Mouse (Mus musculus) CH12.LX (cell line): ENCODE measurements around the gene Pik3r2. TPM values are rescaled to one million over a fixed set of nuclear protein-coding genes. Genes with fewer than 3 reads are reported as not detected.
A peak's percentile ranks its signal among the peaks of the same experiment; 100 is the strongest.

Experiments used
- DNase-seq: peaks from one replicate; pipeline ENCODE4 v3.0.0-alpha.2; 2013; ENCODE audit errors: extremely low read depth
- H3K27ac ChIP-seq: 2 replicates; pipeline ENCODE4 v1.5.1; 2012; ENCODE audit warnings: low read depth, mild to moderate bottlenecking, control low read depth, moderate library complexity; ENCODE audit not compliant: insufficient read depth
- H3K27me3 ChIP-seq: replicated peaks from 2 replicates; pipeline ENCODE3; 2012; ENCODE audit warnings: inconsistent platforms
- H3K36me3 ChIP-seq, 2 experiments: replicated peaks in 1 of 2; 2 replicates each; pipeline versions ENCODE3 to v1.6.1; 2012; ENCODE audit warnings: inconsistent platforms in 1 of 2, low read length in 1 of 2, mild to moderate bottlenecking in 1 of 2, mixed read lengths in 1 of 2, moderate library complexity in 1 of 2; ENCODE audit not compliant: control insufficient read depth in 1 of 2, insufficient read depth in 1 of 2
- H3K4me1 ChIP-seq, 2 experiments: 2 replicates each; pipeline ENCODE4 v1.6.1; 2012; ENCODE audit warnings: inconsistent platforms in 1 of 2, moderate library complexity in 1 of 2; ENCODE audit not compliant: insufficient read depth in 2 of 2, control insufficient read depth in 1 of 2
- H3K4me2 ChIP-seq: 2 replicates; pipeline ENCODE4 v1.6.1; 2012; ENCODE audit warnings: low read depth, mild to moderate bottlenecking, control low read depth; ENCODE audit not compliant: poor library complexity, insufficient read depth, severe bottlenecking
- H3K4me3 ChIP-seq, 3 experiments: fragments of 150-350 bp in 1 of 3; sonication (generic) in 1 of 3; replicated peaks in 1 of 3; 2 replicates each; pipeline versions ENCODE3 to v1.5.1; 2011 to 2012; ENCODE audit warnings: low read depth in 2 of 3, low read length in 2 of 3, mild to moderate bottlenecking in 2 of 3, moderate library complexity in 2 of 3, control low read depth in 1 of 3, improper control_type of control experiment in 1 of 3, inconsistent platforms in 1 of 3, mixed read lengths in 1 of 3; ENCODE audit not compliant: poor library complexity in 1 of 3
- H3K79me2 ChIP-seq: replicated peaks from 2 replicates; pipeline ENCODE4 v1.6.1; 2012; ENCODE audit warnings: mild to moderate bottlenecking, moderate library complexity; ENCODE audit not compliant: control insufficient read depth, poor library complexity, insufficient read depth, severe bottlenecking; ENCODE audit errors: extremely low read depth
- H3K9ac ChIP-seq: 2 replicates; pipeline ENCODE4 v1.6.1; 2012; ENCODE audit warnings: low read depth, mild to moderate bottlenecking, control low read depth, moderate library complexity; ENCODE audit not compliant: insufficient read depth
- H3K9me3 ChIP-seq: replicated peaks from 2 replicates; pipeline ENCODE3; 2012; ENCODE audit warnings: low read length, inconsistent platforms, mixed read lengths
- CHD1 ChIP-seq: IDR thresholded peaks from 2 replicates; pipeline ENCODE4 v1.6.1; 2012; ENCODE audit warnings: low read depth, low read length, improper control_type of control experiment, inconsistent platforms
- CTCF ChIP-seq, 2 experiments: IDR thresholded peaks in 1 of 2; conservative IDR thresholded peaks in 1 of 2; 2 replicates each; pipeline ENCODE4 v1.5.1; 2011 to 2012; ENCODE audit warnings: low read depth in 2 of 2, low read length in 2 of 2, improper control_type of control experiment in 1 of 2, inconsistent platforms in 1 of 2, mild to moderate bottlenecking in 1 of 2, moderate library complexity in 1 of 2
- E2F4 ChIP-seq: IDR thresholded peaks from 2 replicates; pipeline ENCODE4 v1.6.1; 2011; ENCODE audit warnings: low read depth, low read length, improper control_type of control experiment; ENCODE audit not compliant: insufficient replicate concordance
- EP300 ChIP-seq: IDR thresholded peaks from 2 replicates; pipeline ENCODE4 v1.6.1; 2011; ENCODE audit warnings: low read length, improper control_type of control experiment
- ETS1 ChIP-seq: conservative IDR thresholded peaks from 2 replicates; pipeline ENCODE4 v1.6.1; 2012; ENCODE audit warnings: low read depth, mild to moderate bottlenecking, inconsistent platforms, low read length, improper control_type of control experiment, moderate library complexity
- IRF4 ChIP-seq: IDR thresholded peaks from 2 replicates; pipeline ENCODE4 v1.6.1; 2014; ENCODE audit warnings: low read depth, mild to moderate bottlenecking, inconsistent platforms, low read length, improper control_type of control experiment
- JUND ChIP-seq: conservative IDR thresholded peaks from 2 replicates; pipeline ENCODE4 v1.6.1; 2011; ENCODE audit warnings: low read depth, low read length, improper control_type of control experiment
- KAT2A ChIP-seq: IDR thresholded peaks from 2 replicates; pipeline ENCODE4 v1.6.1; 2012; ENCODE audit warnings: low read length, improper control_type of control experiment, inconsistent platforms; ENCODE audit not compliant: insufficient replicate concordance
- MAX ChIP-seq: IDR thresholded peaks from 2 replicates; pipeline ENCODE4 v1.6.1; 2011; ENCODE audit warnings: low read length, improper control_type of control experiment
- MAZ ChIP-seq: IDR thresholded peaks from 2 replicates; pipeline ENCODE4 v1.6.1; 2012; ENCODE audit warnings: low read depth, mild to moderate bottlenecking, inconsistent platforms, low read length, improper control_type of control experiment, moderate library complexity
- MYC ChIP-seq: IDR thresholded peaks from 2 replicates; pipeline ENCODE4 v1.6.1; 2011; ENCODE audit warnings: low read depth, mild to moderate bottlenecking, improper control_type of control experiment, low read length
- NELFE ChIP-seq: IDR thresholded peaks from 2 replicates; pipeline ENCODE4 v1.6.1; 2011; ENCODE audit warnings: low read depth, low read length, improper control_type of control experiment
- POLR2A ChIP-seq: IDR thresholded peaks from 2 replicates; pipeline ENCODE4 v1.6.1; 2011; ENCODE audit warnings: low read depth, mild to moderate bottlenecking, improper control_type of control experiment, low read length
- RAD21 ChIP-seq: IDR thresholded peaks from 2 replicates; pipeline ENCODE4 v1.6.1; 2011; ENCODE audit warnings: low read depth, mild to moderate bottlenecking, low read length, improper control_type of control experiment, moderate library complexity
- RCOR1 ChIP-seq: conservative IDR thresholded peaks from 2 replicates; pipeline ENCODE4 v1.6.1; 2012; ENCODE audit warnings: low read depth, mild to moderate bottlenecking, inconsistent platforms, low read length, improper control_type of control experiment
- SMC3 ChIP-seq: IDR thresholded peaks from 2 replicates; pipeline ENCODE4 v1.6.1; 2011; ENCODE audit warnings: low read depth, low read length, improper control_type of control experiment
- TCF12 ChIP-seq: IDR thresholded peaks from 2 replicates; pipeline ENCODE4 v1.6.1; 2014; ENCODE audit warnings: low read depth, mild to moderate bottlenecking, inconsistent platforms, low read length, improper control_type of control experiment
- USF2 ChIP-seq: conservative IDR thresholded peaks from 2 replicates; pipeline ENCODE4 v1.6.1; 2011; ENCODE audit warnings: low read depth, low read length, improper control_type of control experiment
- ZMIZ1 ChIP-seq: IDR thresholded peaks from 2 replicates; pipeline ENCODE4 v1.6.1; 2012; ENCODE audit warnings: low read depth, mild to moderate bottlenecking, inconsistent platforms, low read length, improper control_type of control experiment
- ZNF384 ChIP-seq: IDR thresholded peaks from 2 replicates; pipeline ENCODE4 v1.6.1; 2012; ENCODE audit warnings: low read depth, low read length, improper control_type of control experiment, inconsistent platforms
- dilution Hi-C: fragments of 300-500 bp; cut with MboI; formaldehyde crosslinking; loops from 2 replicates; pipeline ENCODE4 v1.14.3; 2020; ENCODE audit warnings: low sequenced_read_pairs; ENCODE audit not compliant: extremely low pct_unique_long_range_greater_than_20kb, extremely low pct_ligation_motif_present
- in situ Hi-C: fragments of 300-500 bp; cut with MboI; formaldehyde crosslinking; loops from 3 replicates; pipeline ENCODE4 v1.14.3; 2019; ENCODE audit warnings: low sequenced_read_pairs, low pct_ligation_motif_present, low pct_unique_long_range_greater_than_20kb, mixed read lengths
- polyA plus RNA-seq: library from polyadenylated mRNA; unstranded; fragments of >175 nt; gene quantifications from 2 replicates; pipeline ENCODE4 v1.2.1, GENCODE M21; 2012; ENCODE audit warnings: low read depth; ENCODE audit not compliant: insufficient read length
- total RNA-seq, 2 experiments: library from RNA; depleted of rRNA; stranded (reverse); fragments of 300-350 nt in 1 of 2; fragments of >200 nt in 1 of 2; gene quantifications; 2 replicates each; pipeline ENCODE4 v1.2.3; 2012 to 2014

Gene Pik3r2
- total and polyA plus RNA-seq, 3 experiments: 13.8 to 45.9 (median 25.8) TPM

GRCm38 (mm10) chr8:70765329-70765728 is 11.2 kb downstream of the Pik3r2 start:
- in situ Hi-C loops: loop anchor here (5.0 kb wide), 1 partner anchor 37 kb away; no protein-coding TSS in a partner anchor
- no peak overlapping the region for H3K9ac ChIP-seq
- no peak for DNase-seq

GRCm38 (mm10) chr8:70764676-70765075 is 11.8 kb downstream of the Pik3r2 start:
- Histone ChIP-seq H3K4me1 (peaks cover 30 to 73% of the 10 kb centered on the region in 2 experiments), H3K9me3 (no peaks in the 10 kb centered on the region), H3K79me2 (no peaks in the 10 kb centered on the region), H3K4me3 (peak overlapping the region in 1 of 3 experiments; percentile 0), H3K36me3 (peaks cover 20 to 47% of the 10 kb centered on the region in 2 experiments), H3K27me3 (no peaks in the 10 kb centered on the region), H3K27ac (no peak overlapping the region), H3K9ac (no peak overlapping the region), H3K4me2 (no peak overlapping the region)
- no peak for TF ChIP-seq NELFE
- no peak for TF ChIP-seq E2F4
- TF ChIP-seq USF2: no peak
- TF ChIP-seq JUND: no peak
- TF ChIP-seq ZNF384: no peak
- TF ChIP-seq RCOR1: no peak
- TF ChIP-seq MAX: no peak
- TF ChIP-seq ZMIZ1: no peak
- TF ChIP-seq IRF4: no peak
- TF ChIP-seq POLR2A: no peak
- TF ChIP-seq MYC: no peak
- TF ChIP-seq ETS1: no peak
- TF ChIP-seq CTCF (conservative IDR thresholded peaks at IDR 0.05 in 1 of 2, IDR thresholded peaks at IDR 0.05 in 1 of 2; ENCODE audit: low read depth in 2 of 2, low read length in 2 of 2): no peak
- no peak for TF ChIP-seq MAZ
- dilution Hi-C loops (no loop called here), in situ Hi-C loops (loop anchor here (5.0 kb wide), 2 partner anchors 38 to 78 kb away; no protein-coding TSS in a partner anchor)
- DNase-seq: no peak

More at GRCm38 (mm10) chr8:70765329-70765728, 11.2 kb downstream of the Pik3r2 start:
- peak overlapping the region; percentile 69 for H3K4me2 ChIP-seq
- dilution Hi-C loops: no loop called here
- H3K79me2 ChIP-seq: no peaks in the 10 kb centered on the region
- TF ChIP-seq EP300: no peak
- H3K36me3 ChIP-seq: peaks cover 24 to 54% of the 10 kb centered on the region in 2 experiments
- no peaks in the 10 kb centered on the region for H3K9me3 ChIP-seq
- no peak overlapping the region for H3K27ac ChIP-seq
- H3K27me3 ChIP-seq: no peaks in the 10 kb centered on the region
- H3K4me1 ChIP-seq: peaks cover 29 to 71% of the 10 kb centered on the region in 2 experiments
- H3K4me3 ChIP-seq: peak overlapping the region in 2 of 3 experiments; percentile 62 to 69

DNA sequence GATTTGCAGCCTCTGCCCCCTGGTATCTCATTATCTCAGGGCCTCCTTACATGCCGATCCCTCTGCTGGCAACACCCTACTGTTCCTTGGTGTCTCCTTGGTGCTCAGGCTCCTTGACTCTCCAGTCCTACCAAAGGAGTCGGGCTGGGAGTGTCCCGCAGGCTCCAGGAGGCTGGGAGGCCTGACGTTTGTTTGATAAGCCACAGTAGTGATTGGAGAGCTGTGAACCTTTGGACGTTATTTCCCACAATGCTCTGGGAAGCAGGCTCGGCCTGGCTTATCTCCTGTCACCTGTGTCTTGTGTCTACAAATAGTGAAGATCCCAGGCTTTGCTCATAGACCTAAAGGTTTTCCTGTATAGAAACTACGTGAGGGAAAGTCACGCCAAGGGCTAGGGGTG is 12.5 kb downstream of the Pik3r2 start:
- Histone ChIP-seq H3K4me3 (no peak overlapping the region), H3K4me2 (no peak overlapping the region), H3K27me3 (no peaks in the 10 kb centered on the region), H3K9ac (no peak overlapping the region), H3K27ac (no peak overlapping the region), H3K9me3 (no peaks in the 10 kb centered on the region), H3K79me2 (no peaks in the 10 kb centered on the region), H3K4me1 (peaks cover 25 to 71% of the 10 kb centered on the region in 2 experiments), H3K36me3 (peaks cover 17 to 43% of the 10 kb centered on the region in 2 experiments)
- in situ Hi-C loops (loop anchor here (5.0 kb wide), 1 partner anchor 78 kb away; no protein-coding TSS in a partner anchor), dilution Hi-C loops (no loop called here)
- TF ChIP-seq RAD21 (no peak), KAT2A (no peak), NELFE (no peak), USF2 (no peak), TCF12 (no peak), SMC3 (no peak), MAX (no peak), CHD1 (no peak)
- no peak for DNase-seq
